Mouse (Mus musculus) forebrain, embryonic 16.5 days (tissue): Measurements from ENCODE around the gene Pex10. TPM values are rescaled to one million over a fixed set of nuclear protein-coding genes. Genes with fewer than 3 reads are reported as not detected.

Experiments used
- ATAC-seq: fragments of 200-750 bp; cut with Nextera tagmentation; 2 replicates; pipeline ENCODE4 v1.8.0; 2017; ENCODE audit warnings: mild to moderate bottlenecking, moderate library complexity
- H3K27ac ChIP-seq: fragments of 300-500 bp; sonication (generic); 2 replicates; pipeline ENCODE4 v1.5.1; 2014; ENCODE audit warnings: low read length, control low read depth
- H3K27me3 ChIP-seq: fragments of 300-500 bp; sonication (generic); replicated peaks from 2 replicates; pipeline ENCODE4 v1.6.1; 2014; ENCODE audit warnings: low read length; ENCODE audit not compliant: control insufficient read depth, insufficient read depth
- H3K36me3 ChIP-seq: fragments of 300-500 bp; sonication (generic); 2 replicates; pipeline ENCODE4 v1.6.1; 2014; ENCODE audit not compliant: control insufficient read depth, insufficient read depth
- H3K4me1 ChIP-seq: fragments of 300-500 bp; sonication (generic); replicated peaks from 2 replicates; pipeline ENCODE4 v1.6.1; 2014; ENCODE audit warnings: low read length; ENCODE audit not compliant: control insufficient read depth, insufficient read depth
- H3K4me2 ChIP-seq: fragments of 300-500 bp; sonication (generic); 2 replicates; pipeline ENCODE4 v1.6.1; 2014; ENCODE audit warnings: mild to moderate bottlenecking, low read length, control low read depth
- H3K4me3 ChIP-seq: fragments of 300-500 bp; sonication (generic); replicated peaks from 2 replicates; pipeline ENCODE4 v1.5.1; 2014; ENCODE audit warnings: mild to moderate bottlenecking, low read length, control low read depth
- H3K9ac ChIP-seq: fragments of 300-500 bp; sonication (generic); replicated peaks from 2 replicates; pipeline ENCODE4 v1.6.1; 2014; ENCODE audit warnings: low read depth, low read length, control low read depth
- H3K9me3 ChIP-seq: fragments of 300-500 bp; sonication (generic); 2 replicates; pipeline ENCODE4 v1.6.1; 2016; ENCODE audit warnings: low read length; ENCODE audit not compliant: control insufficient read depth
- WGBS: fragments of 180-500 bp; shearing (Covaris S2); extraction: QIAGEN DNeasy Blood & Tissue Kit; methylation state at CpG from one replicate; pipeline ENCODE4 v1.1.7; 2014; 5-methylcytosine and 5-hydroxymethylcytosine counted together
- polyA plus RNA-seq: library from polyadenylated mRNA; unstranded; fragments of >200 nt; fragmentation: Nextera tagmentation; extraction: Ambion mirVana; gene quantifications from 2 replicates; pipeline ENCODE4 v1.2.1, GENCODE M21; 2015

Pex10 gene
- polyA plus RNA-seq, 1 experiment from 2014 or later = 22.1 TPM

GRCm38 (mm10) chr4:155085206-155086107 is 18.6 kb downstream of the Pex10 start:
- Histone ChIP-seq H3K4me1 (peaks cover 24% of the 10 kb centered on the region), H3K4me3 (peak overlapping the region; percentile 91), H3K27me3 (no peaks in the 10 kb centered on the region), H3K4me2 (peak overlapping the region; percentile 81), H3K9ac (peak overlapping the region; percentile 83), H3K27ac (peak overlapping the region; percentile 91), H3K9me3 (no peaks in the 10 kb centered on the region), H3K36me3 (peaks cover 9% of the 10 kb centered on the region)
- whole genome bisulfite sequencing = 7% methylated on average over 35 of the region's 35 CpGs
- no peak for ATAC-seq

DNA sequence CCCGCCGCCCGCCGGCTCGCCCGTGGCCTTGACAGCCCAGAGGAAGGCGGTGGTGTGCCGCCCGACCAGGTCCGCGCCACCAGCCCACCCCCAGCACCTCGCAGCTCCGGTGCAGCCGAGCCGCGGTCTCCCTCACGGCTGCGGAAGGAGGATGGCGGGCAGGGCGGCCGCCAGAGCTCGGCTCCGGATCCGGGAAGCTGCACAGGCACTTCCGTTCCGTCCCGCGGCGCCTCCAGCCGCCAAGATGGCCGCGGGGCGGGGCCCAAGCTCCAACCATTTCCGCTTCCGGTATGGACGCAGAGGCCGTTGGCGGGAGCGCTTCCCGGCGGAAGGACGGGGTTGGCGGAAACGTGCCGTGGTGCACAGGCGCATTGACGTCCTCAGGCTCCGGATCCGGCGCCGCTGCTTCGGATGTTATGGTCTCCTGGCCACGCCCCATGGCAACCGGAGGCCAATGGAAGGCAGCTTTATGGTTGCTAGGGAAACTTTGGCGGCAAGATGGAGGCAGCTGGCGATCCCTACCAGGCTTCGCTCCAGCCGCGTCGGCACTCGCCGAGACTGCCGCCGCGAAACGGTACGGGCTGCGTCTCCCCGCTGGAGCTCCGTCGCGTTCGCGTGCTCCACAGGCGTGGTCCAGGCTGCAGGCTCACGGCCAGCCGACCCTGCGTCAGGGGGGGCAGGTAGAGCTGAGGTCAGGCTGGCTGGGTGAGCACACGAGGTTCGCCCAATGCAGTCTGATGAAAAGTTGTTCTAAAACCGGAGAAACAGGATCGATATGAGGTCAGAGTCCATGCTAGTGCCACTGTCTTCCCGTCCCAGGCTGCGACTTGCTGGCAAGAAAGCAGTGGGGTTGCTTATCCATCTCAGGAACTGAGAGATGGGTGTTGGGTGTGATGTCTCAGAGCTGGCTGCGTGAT is 19.6 kb downstream of the Pex10 start, which contains the start of the genes Rer1 and Morn1:
Gene Rer1, minus strand, starts transcription at position 275 of the 917 bp plus-strand sequence.
Gene Morn1, plus strand, starts transcription at position 470 of the 917 bp plus-strand sequence.
- H3K9me3 ChIP-seq = no peaks in the 10 kb centered on the region
- peak; percentile 98 for ATAC-seq

DNA sequence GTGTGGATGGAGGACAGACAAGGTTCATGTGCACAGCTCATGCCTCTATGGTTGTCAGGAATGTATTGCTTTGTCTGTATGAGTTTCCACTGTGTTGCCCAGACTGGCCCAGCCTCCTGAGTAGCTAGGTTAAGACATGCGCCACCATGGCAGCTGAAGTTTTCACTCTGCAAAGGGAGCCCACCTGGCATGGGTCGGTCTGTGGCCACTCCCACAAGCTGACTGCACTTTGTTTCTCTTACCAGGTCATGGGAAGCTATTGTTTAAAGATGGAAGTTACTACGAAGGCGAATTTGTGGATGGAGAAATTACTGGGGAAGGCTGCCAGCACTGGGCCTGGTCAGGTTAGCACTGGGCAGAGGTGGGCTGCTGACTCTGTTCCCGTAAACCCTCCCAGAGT is 22.4 kb downstream of the Pex10 start:
- 88% methylated on average over 5 of the region's 5 CpGs for WGBS
- ATAC-seq = no peak

More for the DNA sequence above, 19.6 kb downstream of the Pex10 start, which contains the start of the genes Rer1 and Morn1:
- peak within 1 kb of the TSS; percentile 94 for H3K4me2 ChIP-seq
- H3K9ac ChIP-seq = peak within 1 kb of the TSS; percentile 83
- H3K27ac ChIP-seq = peak within 1 kb of the TSS; percentile 91
- WGBS = under 1% methylated on average over 82 of the region's 85 CpGs
- peak within 1 kb of the TSS; percentile 91 for H3K4me3 ChIP-seq
- peaks cover 24% of the 10 kb centered on the region for H3K4me1 ChIP-seq
- peaks cover 4% of the 10 kb centered on the region for H3K36me3 ChIP-seq
- H3K27me3 ChIP-seq = no peaks in the 10 kb centered on the region

DNA sequence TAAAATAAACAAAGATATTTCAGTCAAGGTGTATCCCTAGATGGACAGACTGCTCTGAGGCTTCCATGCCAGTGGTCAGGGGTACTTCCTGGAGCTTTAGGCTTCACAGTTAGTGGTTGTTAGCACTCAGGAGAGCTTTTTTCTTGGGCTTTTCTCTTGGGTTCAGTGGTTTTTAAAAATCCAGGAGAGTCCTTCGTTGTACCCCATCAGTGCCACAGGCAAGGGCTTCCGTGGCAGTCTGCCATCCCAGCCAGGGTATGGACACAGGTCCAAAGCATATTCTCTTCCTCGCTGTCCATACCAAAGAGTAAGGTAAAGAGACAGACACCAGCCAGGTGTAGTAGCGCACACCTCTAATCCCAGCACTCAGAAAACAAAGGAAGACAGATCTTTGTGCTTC is 23.3 kb downstream of the Pex10 start:
- peaks cover 11% of the 10 kb centered on the region for H3K4me1 ChIP-seq
- H3K4me2 ChIP-seq = no peak overlapping the region
- WGBS = 95% methylated on average over 4 of the region's 4 CpGs
- no peaks in the 10 kb centered on the region for H3K27me3 ChIP-seq
- no peak overlapping the region for H3K9ac ChIP-seq
- no peaks in the 10 kb centered on the region for H3K9me3 ChIP-seq
- H3K27ac ChIP-seq = no peak overlapping the region
- H3K4me3 ChIP-seq = no peak overlapping the region
- no peak for ATAC-seq
- no peaks in the 10 kb centered on the region for H3K36me3 ChIP-seq

More for the DNA sequence above, 22.4 kb downstream of the Pex10 start:
- peaks cover 20% of the 10 kb centered on the region for H3K4me1 ChIP-seq
- H3K9me3 ChIP-seq = no peaks in the 10 kb centered on the region
- H3K9ac ChIP-seq = no peak overlapping the region
- no peaks in the 10 kb centered on the region for H3K36me3 ChIP-seq
- H3K4me2 ChIP-seq = no peak overlapping the region
- H3K27ac ChIP-seq = no peak overlapping the region
- no peak overlapping the region for H3K4me3 ChIP-seq
- H3K27me3 ChIP-seq = no peaks in the 10 kb centered on the region

GRCm38 (mm10) chr4:155090688-155091449 is 24.1 kb downstream of the Pex10 start:
- Histone ChIP-seq H3K4me2 (no peak overlapping the region), H3K4me3 (no peak overlapping the region), H3K9ac (no peak overlapping the region), H3K27me3 (no peaks in the 10 kb centered on the region), H3K4me1 (peaks cover 11% of the 10 kb centered on the region), H3K9me3 (no peaks in the 10 kb centered on the region), H3K27ac (no peak overlapping the region), H3K36me3 (no peaks in the 10 kb centered on the region)
- ATAC-seq = no peak
- 92% methylated on average over 13 of the region's 13 CpGs for WGBS

DNA sequence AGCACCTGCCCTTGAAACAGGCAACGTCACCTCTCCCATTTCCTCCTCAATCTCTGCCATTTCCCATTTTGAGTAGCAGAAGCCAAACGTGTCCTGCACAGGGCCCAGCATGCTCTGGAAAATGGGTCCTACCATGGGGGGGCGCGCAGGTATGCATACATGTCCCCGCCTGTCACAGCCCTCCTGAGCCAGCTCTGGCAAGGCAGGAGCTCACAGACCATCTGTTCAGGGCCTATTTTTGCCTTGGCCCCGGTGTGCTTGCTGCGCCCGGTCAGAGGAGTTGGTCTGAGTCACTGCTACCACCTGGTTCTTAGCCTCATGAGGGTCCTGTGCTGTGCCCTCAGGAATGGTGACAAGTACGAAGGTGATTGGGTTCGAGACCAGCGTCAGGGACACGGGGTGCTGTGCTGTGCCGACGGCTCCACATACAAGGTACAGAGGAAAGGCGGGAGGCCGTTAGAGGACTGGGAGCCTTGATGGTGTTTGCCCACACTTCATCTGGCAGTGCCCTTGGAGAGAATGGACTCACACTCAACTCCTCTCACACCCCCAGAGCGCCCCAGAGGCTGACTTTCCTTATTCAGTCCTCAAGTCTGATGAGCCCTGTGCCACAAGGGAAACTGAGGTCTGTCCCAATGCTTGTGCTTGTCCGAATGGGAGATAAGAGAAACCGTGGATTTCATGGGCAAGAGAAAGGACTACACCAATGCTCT is 26.1 kb downstream of the Pex10 start:
- no peak overlapping the region for H3K9ac ChIP-seq
- 91% methylated on average over 19 of the region's 19 CpGs for whole genome bisulfite sequencing
- H3K36me3 ChIP-seq = no peaks in the 10 kb centered on the region
- H3K27me3 ChIP-seq = no peaks in the 10 kb centered on the region
- no peak for ATAC-seq
- no peaks in the 10 kb centered on the region for H3K9me3 ChIP-seq
- no peak overlapping the region for H3K27ac ChIP-seq
- no peak overlapping the region for H3K4me3 ChIP-seq
- no peak overlapping the region for H3K4me2 ChIP-seq
- peaks cover 4% of the 10 kb centered on the region for H3K4me1 ChIP-seq

DNA sequence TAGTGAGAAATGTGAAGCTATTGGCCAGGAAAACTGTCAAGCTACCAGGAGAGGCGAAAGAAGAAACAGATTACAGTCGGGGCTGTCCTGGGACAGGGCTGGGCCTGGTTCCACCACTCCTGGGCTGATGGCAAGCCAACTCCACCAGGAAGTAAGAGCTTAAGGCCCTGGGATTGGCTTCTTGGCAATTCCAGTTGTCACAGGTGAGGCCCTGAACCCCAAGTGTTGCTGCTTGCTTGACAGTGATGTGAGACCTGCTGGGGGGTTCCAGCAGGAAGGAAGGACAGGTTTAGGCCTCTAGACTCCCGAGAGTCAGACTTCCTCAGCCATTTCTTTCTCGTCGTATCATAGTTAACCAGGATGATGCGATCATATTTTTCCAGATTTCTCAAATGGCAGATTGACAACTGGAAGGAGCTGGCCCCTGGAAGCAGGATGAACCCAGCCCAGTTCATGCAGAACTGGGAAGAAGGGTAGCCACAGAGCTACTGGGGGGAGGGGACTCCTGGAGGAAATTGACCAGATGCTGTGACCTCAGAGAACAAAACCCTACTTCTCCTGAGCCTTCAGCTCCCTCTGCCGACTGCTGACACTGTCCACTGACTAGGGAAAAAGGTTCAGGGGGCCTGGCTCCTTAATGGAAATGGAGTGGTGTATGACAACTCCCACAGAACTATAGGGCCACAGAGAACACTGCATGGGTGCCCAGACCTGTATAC is 26.8 kb downstream of the Pex10 start:
- no peak overlapping the region for H3K27ac ChIP-seq
- H3K9me3 ChIP-seq = no peaks in the 10 kb centered on the region
- H3K36me3 ChIP-seq = no peaks in the 10 kb centered on the region
- peaks cover 4% of the 10 kb centered on the region for H3K4me1 ChIP-seq
- no peaks in the 10 kb centered on the region for H3K27me3 ChIP-seq
- no peak overlapping the region for H3K4me2 ChIP-seq
- no peak overlapping the region for H3K4me3 ChIP-seq
- no peak overlapping the region for H3K9ac ChIP-seq
- WGBS = 87% methylated on average over 7 of the region's 7 CpGs
- ATAC-seq = no peak

- WGBS = 70% methylated on average over 3 of the region's 3 CpGs
- H3K4me3 ChIP-seq = no peak overlapping the region
- peak; percentile 26; the same call in 1 of the 2 replicates for ATAC-seq
- no peaks in the 10 kb centered on the region for H3K27me3 ChIP-seq
- H3K9me3 ChIP-seq = no peaks in the 10 kb centered on the region
- H3K4me2 ChIP-seq = no peak overlapping the region
- H3K4me1 ChIP-seq = peaks cover 4% of the 10 kb centered on the region
- no peak overlapping the region for H3K9ac ChIP-seq
- H3K36me3 ChIP-seq = no peaks in the 10 kb centered on the region
- H3K27ac ChIP-seq = no peak overlapping the region
These were observed 27.7 kb downstream of the Pex10 start for GRCm38 (mm10) chr4:155094565-155094964.
